Mouse (Mus musculus) monocyte, adult 5-6 weeks (primary cell): ENCODE data around the gene Mov10. TPM values are rescaled to one million over a fixed set of nuclear protein-coding genes. Genes with fewer than 3 reads are reported as not detected.
"Not testable (repeated sequence)": the region's sequence is repeated elsewhere in the genome, so short reads cannot be mapped to it uniquely, and the experiment has no call there.

Experiments
- ATAC-seq: fragments of 153-309, 156-312 bp; replicated peaks from 2 replicates; pipeline ENCODE4 v1.8.0; 2017; ENCODE audit warnings: mild to moderate bottlenecking; ENCODE audit not compliant: low TSS enrichment, insufficient number of reproducible peaks, severe bottlenecking, poor library complexity, low FRiP score
- total RNA-seq: library from RNA; stranded (forward); fragments of 200-1000, 200-491, 200-594 nt; gene quantifications from 3 replicates; pipeline ENCODE4 v1.2.3, GENCODE M21; 2017

Gene Mov10
- total RNA-seq, 1 experiment from 2014 or later = 7.1 TPM

GRCm38 (mm10) chr3:104758869-104759268, 59.5 kb downstream of the Mov10 start:
- ATAC-seq = no peak

GRCm38 (mm10) chr3:104758406-104758805, 60.0 kb downstream of the Mov10 start:
- no peak; the same call in 1 of the 2 replicates for ATAC-seq

- not testable (repeated sequence) for ATAC-seq
Observed at GRCm38 (mm10) chr3:104752845-104753244, 65.5 kb downstream of the Mov10 start.

Other genes with a start within 250 kb of the Mov10 start
- gene Slc16a1, start 179.9 kb downstream of the Mov10 start, total RNA-seq = 4.8 to 7.0 TPM (median 6.2 TPM) in 3 replicates
- gene Ppm1j, start 37.5 kb downstream of the Mov10 start, total RNA-seq = 29.4 to 78.1 TPM (median 44.9 TPM) in 3 replicates
- gene Fam19a3, start 36.7 kb downstream of the Mov10 start, total RNA-seq = 0.32 to 4.9 TPM (median 1.9 TPM) in 3 replicates
- gene Rhoc, start 30.2 kb downstream of the Mov10 start, total RNA-seq = 10.9 to 45.4 TPM (median 13.3 TPM) in 3 replicates
- 23.3 to 54.1 TPM (median 23.4 TPM) in 3 replicates for gene St7l, start 45.4 kb upstream of the Mov10 start, total RNA-seq
- 312 to 377 TPM (median 368 TPM) in 3 replicates for gene Capza1, start 45.9 kb upstream of the Mov10 start, total RNA-seq
- not detected in 3 replicates for gene Wnt2b, start 143.4 kb upstream of the Mov10 start, total RNA-seq
- 0.19 to 0.53 TPM in 2 of 3 replicates, not detected in the other for gene Cttnbp2nl, start 234.6 kb upstream of the Mov10 start, total RNA-seq
- not detected in 3 replicates for gene 4930564D02Rik, start 248.3 kb upstream of the Mov10 start, total RNA-seq